Mouse (Mus musculus) macrophage (primary cell): ENCODE data around the gene Orc1. TPM values are rescaled to one million over a fixed set of nuclear protein-coding genes. Genes with fewer than 3 reads are reported as not detected.

Experiments
- H3K27ac ChIP-seq: fragments of 350-480 bp; formaldehyde crosslinking; 2 replicates; pipeline ENCODE4 v1.9.0; 2021
- H3K36me3 ChIP-seq: fragments of 350-480 bp; formaldehyde crosslinking; 2 replicates; pipeline ENCODE4 v1.9.0; 2021; ENCODE audit errors: inconsistent target
- H3K4me3 ChIP-seq: fragments of 350-480 bp; formaldehyde crosslinking; 2 replicates; pipeline ENCODE4 v1.9.0; 2021; ENCODE audit errors: inconsistent target
- H3K79me2 ChIP-seq: fragments of 350-480 bp; formaldehyde crosslinking; 2 replicates; pipeline ENCODE4 v1.9.0; 2021; ENCODE audit errors: inconsistent target
- WGBS: methylation state at CpG from one replicate; pipeline ENCODE4 v1.1.7; 2026; ENCODE audit warnings: inconsistent platforms; ENCODE audit not compliant: missing documents; 5-methylcytosine and 5-hydroxymethylcytosine counted together
- polyA plus RNA-seq: library from polyadenylated mRNA; stranded (reverse); fragments of 250-400 nt; gene quantifications from 3 replicates; pipeline ENCODE4 v1.2.4, GENCODE M21; 2018; ENCODE audit warnings: inconsistent platforms

Gene Orc1
- polyA plus RNA-seq, 1 experiment from 2014 or later, result 0.93 TPM

GRCm38 (mm10) chr4:108620536-108620935, 41.3 kb downstream of the Orc1 start:
- Histone ChIP-seq H3K79me2 (peaks cover 67% of the 10 kb centered on the region), H3K4me3 (peak overlapping the region; percentile 89), H3K27ac (peak overlapping the region; percentile 64), H3K36me3 (peaks cover 15% of the 10 kb centered on the region)
- WGBS, result 10% methylated on average over 8 of the region's 8 CpGs

- Histone ChIP-seq H3K79me2 (peaks cover 57% of the 10 kb centered on the region), H3K36me3 (peaks cover 25% of the 10 kb centered on the region), H3K27ac (no peak overlapping the region), H3K4me3 (no peak overlapping the region)
- 98% methylated on average over 6 of the region's 6 CpGs for WGBS
These were observed 42.3 kb downstream of the Orc1 start for GRCm38 (mm10) chr4:108621504-108621903.

- H3K27ac ChIP-seq, result no peak overlapping the region
- H3K4me3 ChIP-seq, result no peak overlapping the region
- H3K36me3 ChIP-seq, result peaks cover 79% of the 10 kb centered on the region
- H3K79me2 ChIP-seq, result peaks cover 7% of the 10 kb centered on the region; the same call in 1 of the 2 replicates
- 97% methylated on average over 5 of the region's 5 CpGs for WGBS
These were observed 47.8 kb downstream of the Orc1 start for GRCm38 (mm10) chr4:108627066-108627465.

GRCm38 (mm10) chr4:108629363-108629880, 50.2 kb downstream of the Orc1 start:
- H3K4me3 ChIP-seq, result no peak overlapping the region
- peaks cover 96% of the 10 kb centered on the region for H3K36me3 ChIP-seq
- no peak overlapping the region for H3K27ac ChIP-seq
- WGBS, result 96% methylated on average over 7 of the region's 7 CpGs
- H3K79me2 ChIP-seq, result no peaks in the 10 kb centered on the region

GRCm38 (mm10) chr4:108630096-108630495, 50.9 kb downstream of the Orc1 start:
- 95% methylated on average over 9 of the region's 9 CpGs for WGBS
- Histone ChIP-seq H3K27ac (no peak overlapping the region), H3K36me3 (peaks cover 97% of the 10 kb centered on the region), H3K79me2 (no peaks in the 10 kb centered on the region), H3K4me3 (no peak overlapping the region)

GRCm38 (mm10) chr4:108631616-108632015, 52.4 kb downstream of the Orc1 start:
- Histone ChIP-seq H3K36me3 (peaks cover 83% of the 10 kb centered on the region), H3K79me2 (no peaks in the 10 kb centered on the region), H3K27ac (no peak overlapping the region), H3K4me3 (no peak overlapping the region)
- 98% methylated on average over 4 of the region's 4 CpGs for WGBS

- H3K36me3 ChIP-seq, result peaks cover 62% of the 10 kb centered on the region
These were observed 54.5 kb downstream of the Orc1 start for GRCm38 (mm10) chr4:108633703-108634102.

GRCm38 (mm10) chr4:108634696-108635095, 55.5 kb downstream of the Orc1 start:
- Histone ChIP-seq H3K36me3 (peaks cover 53% of the 10 kb centered on the region), H3K27ac (no peak overlapping the region), H3K4me3 (no peak overlapping the region), H3K79me2 (no peaks in the 10 kb centered on the region)
- 96% methylated on average over 4 of the region's 4 CpGs for WGBS

More at GRCm38 (mm10) chr4:108633703-108634102, 54.5 kb downstream of the Orc1 start:
- 97% methylated on average over 12 of the region's 12 CpGs for WGBS
- Histone ChIP-seq H3K79me2 (no peaks in the 10 kb centered on the region), H3K27ac (no peak overlapping the region), H3K4me3 (no peak overlapping the region)

GRCm38 (mm10) chr4:108635101-108635500, 55.9 kb downstream of the Orc1 start:
- Histone ChIP-seq H3K36me3 (peaks cover 49% of the 10 kb centered on the region), H3K27ac (no peak overlapping the region), H3K79me2 (no peaks in the 10 kb centered on the region), H3K4me3 (no peak overlapping the region)

GRCm38 (mm10) chr4:108637721-108638120, 58.5 kb downstream of the Orc1 start:
- H3K4me3 ChIP-seq, result no peak overlapping the region
- no peak overlapping the region for H3K27ac ChIP-seq
- peaks cover 25% of the 10 kb centered on the region for H3K36me3 ChIP-seq
- 94% methylated on average over 3 of the region's 3 CpGs for WGBS
- no peaks in the 10 kb centered on the region for H3K79me2 ChIP-seq

GRCm38 (mm10) chr4:108638752-108639151, 59.5 kb downstream of the Orc1 start:
- no peaks in the 10 kb centered on the region for H3K79me2 ChIP-seq
- 45% methylated on average over 5 of the region's 5 CpGs for WGBS
- H3K27ac ChIP-seq, result no peak overlapping the region
- H3K4me3 ChIP-seq, result no peak overlapping the region
- peaks cover 15% of the 10 kb centered on the region for H3K36me3 ChIP-seq

GRCm38 (mm10) chr4:108664407-108664806, 85.2 kb downstream of the Orc1 start:
- no peak overlapping the region for H3K27ac ChIP-seq
- no peaks in the 10 kb centered on the region for H3K36me3 ChIP-seq
- no peaks in the 10 kb centered on the region for H3K79me2 ChIP-seq
- H3K4me3 ChIP-seq, result no peak overlapping the region
- 65% methylated on average over 2 of the region's 2 CpGs for WGBS

Other genes starting within 250 kb of the Orc1 start
- not detected in 3 replicates for gene Shisal2a, start 196.1 kb upstream of the Orc1 start, polyA plus RNA-seq
- 0.18 to 0.41 TPM (median 0.22 TPM) in 3 replicates for gene Gpx7, start 172.5 kb upstream of the Orc1 start, polyA plus RNA-seq
- 27.1 to 50.0 TPM (median 31.4 TPM) in 3 replicates for gene Tut4, start 120.0 kb upstream of the Orc1 start, polyA plus RNA-seq
- 38.8 to 42.1 TPM (median 40.2 TPM) in 3 replicates for gene Prpf38a, start 87 bp upstream of the Orc1 start, polyA plus RNA-seq
- gene Cc2d1b, start 40.5 kb downstream of the Orc1 start, polyA plus RNA-seq, result 38.2 to 64.5 TPM (median 46.3 TPM) in 3 replicates
- gene 3110021N24Rik, start 140.2 kb downstream of the Orc1 start, polyA plus RNA-seq, result not detected in 3 replicates
- 0.55 to 1.7 TPM (median 1.3 TPM) in 3 replicates for gene Zfyve9, start 201.4 kb downstream of the Orc1 start, polyA plus RNA-seq